Mouse (Mus musculus) hindbrain, embryonic 14.5 days (tissue): ENCODE measurements around the gene Adgrl3. TPM values are rescaled to one million over a fixed set of nuclear protein-coding genes. Genes with fewer than 3 reads are reported as not detected.

Source experiments
- ATAC-seq: fragments of 200-750 bp; cut with Nextera tagmentation; 2 replicates; pipeline ENCODE4 v1.8.0; 2017; ENCODE audit warnings: moderate number of reproducible peaks, mild to moderate bottlenecking, moderate TSS enrichment, moderate library complexity; ENCODE audit not compliant: low FRiP score
- DNase-seq: peaks from one replicate; pipeline ENCODE4 v3.0.0-alpha.2; 2015; ENCODE audit warnings: low spot score
- H3K27ac ChIP-seq: fragments of 300-500 bp; sonication (generic); 2 replicates; pipeline ENCODE4 v1.5.1; 2014; ENCODE audit warnings: mild to moderate bottlenecking, moderate library complexity
- H3K27me3 ChIP-seq: fragments of 300-500 bp; sonication (generic); 2 replicates; pipeline ENCODE4 v1.6.1; 2014; ENCODE audit warnings: mild to moderate bottlenecking, low read length, mixed read lengths; ENCODE audit not compliant: control insufficient read depth, insufficient read depth
- H3K36me3 ChIP-seq: fragments of 300-500 bp; sonication (generic); replicated peaks from 2 replicates; pipeline ENCODE4 v1.6.1; 2014; ENCODE audit not compliant: control insufficient read depth, insufficient read depth
- H3K4me1 ChIP-seq: fragments of 300-500 bp; sonication (generic); replicated peaks from 2 replicates; pipeline ENCODE4 v1.6.1; 2014; ENCODE audit warnings: antibody characterized with exemption, low read length, mixed read lengths; ENCODE audit not compliant: control insufficient read depth, insufficient read depth
- H3K4me2 ChIP-seq: fragments of 300-500 bp; sonication (generic); replicated peaks from 2 replicates; pipeline ENCODE4 v1.6.1; 2014; ENCODE audit warnings: mild to moderate bottlenecking, moderate library complexity
- H3K4me3 ChIP-seq: fragments of 300-500 bp; sonication (generic); replicated peaks from 2 replicates; pipeline ENCODE4 v1.5.1; 2014; ENCODE audit warnings: mild to moderate bottlenecking, low read length
- H3K9ac ChIP-seq: fragments of 300-500 bp; sonication (generic); 2 replicates; pipeline ENCODE4 v1.6.1; 2014
- H3K9me3 ChIP-seq: fragments of 300-500 bp; sonication (generic); 2 replicates; pipeline ENCODE4 v1.6.1; 2016; ENCODE audit warnings: low read length; ENCODE audit not compliant: control insufficient read depth
- WGBS: fragments of 180-500 bp; shearing (Covaris S2); extraction: QIAGEN DNeasy Blood & Tissue Kit; methylation state at CpG from one replicate; pipeline ENCODE4 v1.1.7; 2014; 5-methylcytosine and 5-hydroxymethylcytosine counted together
- polyA plus RNA-seq: library from polyadenylated mRNA; unstranded; fragments of >200 nt; fragmentation: Nextera tagmentation; extraction: Ambion mirVana; gene quantifications from 2 replicates; pipeline ENCODE4 v1.2.1, GENCODE M21; 2014

The Adgrl3 gene
- polyA plus RNA-seq, 1 experiment from 2014 or later = 77.7 TPM

DNA sequence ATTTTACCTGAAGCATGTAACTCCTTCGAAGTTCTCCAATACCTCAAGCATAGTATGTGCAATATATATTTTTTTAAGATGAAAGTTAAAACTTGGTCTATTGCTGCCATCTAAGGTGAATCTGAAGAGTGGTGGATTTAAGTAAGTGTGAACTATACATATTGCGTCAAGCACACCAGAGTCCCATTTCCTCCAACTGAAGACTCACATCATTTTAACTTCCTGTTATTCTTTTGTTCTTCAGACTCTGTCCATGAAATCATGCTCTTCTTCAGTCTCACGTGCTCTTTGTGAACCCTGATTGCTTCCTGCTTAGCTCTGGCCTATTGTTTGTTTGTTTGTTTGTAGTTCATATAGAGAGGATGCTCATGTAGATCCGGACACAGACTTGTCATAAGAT lies 307.0 kb downstream of the Adgrl3 start:
- 85% methylated on average over 4 of the region's 4 CpGs for WGBS
- no peak overlapping the region for H3K4me2 ChIP-seq
- no peak overlapping the region for H3K27ac ChIP-seq

DNA sequence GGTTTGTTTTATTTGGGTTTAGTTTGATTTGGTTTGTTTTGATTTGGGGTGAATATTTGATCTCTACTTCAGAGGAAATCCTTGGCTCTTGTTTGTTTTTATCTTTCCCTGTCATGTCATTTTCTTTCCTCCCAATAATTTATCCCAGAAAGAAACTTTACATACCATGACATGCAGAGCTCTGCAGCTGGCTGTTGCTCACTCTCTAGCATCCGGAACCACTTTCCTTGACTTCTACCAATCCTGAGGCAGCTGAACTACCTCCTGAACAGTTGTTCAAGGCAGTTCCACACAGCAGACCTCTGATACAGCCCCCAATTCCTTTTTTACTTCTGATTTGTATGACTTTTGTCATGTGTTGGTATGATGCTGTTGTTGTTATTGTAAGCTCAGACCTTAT lies 307.5 kb downstream of the Adgrl3 start:
- Histone ChIP-seq H3K27ac (no peak overlapping the region), H3K4me2 (no peak overlapping the region), H3K4me1 (0 out of 2 replicates have a peak, but pooled peaks cover 3% of the 10 kb centered on the region), H3K4me3 (no peak overlapping the region), H3K36me3 (no peaks in the 10 kb centered on the region), H3K9me3 (no peaks in the 10 kb centered on the region), H3K27me3 (no peaks in the 10 kb centered on the region), H3K9ac (no peak overlapping the region)
- DNase-seq = no peak
- no peak for ATAC-seq
- 89% methylated on average over 1 of the region's 1 CpGs for WGBS

More for the DNA sequence above, 307.0 kb downstream of the Adgrl3 start:
- 0 out of 2 replicates have a peak, but pooled peaks cover 3% of the 10 kb centered on the region for H3K4me1 ChIP-seq
- H3K9me3 ChIP-seq = no peaks in the 10 kb centered on the region
- DNase-seq (no peak), ATAC-seq (no peak)
- no peaks in the 10 kb centered on the region for H3K36me3 ChIP-seq
- H3K27me3 ChIP-seq = no peaks in the 10 kb centered on the region
- no peak overlapping the region for H3K4me3 ChIP-seq
- no peak overlapping the region for H3K9ac ChIP-seq

DNA sequence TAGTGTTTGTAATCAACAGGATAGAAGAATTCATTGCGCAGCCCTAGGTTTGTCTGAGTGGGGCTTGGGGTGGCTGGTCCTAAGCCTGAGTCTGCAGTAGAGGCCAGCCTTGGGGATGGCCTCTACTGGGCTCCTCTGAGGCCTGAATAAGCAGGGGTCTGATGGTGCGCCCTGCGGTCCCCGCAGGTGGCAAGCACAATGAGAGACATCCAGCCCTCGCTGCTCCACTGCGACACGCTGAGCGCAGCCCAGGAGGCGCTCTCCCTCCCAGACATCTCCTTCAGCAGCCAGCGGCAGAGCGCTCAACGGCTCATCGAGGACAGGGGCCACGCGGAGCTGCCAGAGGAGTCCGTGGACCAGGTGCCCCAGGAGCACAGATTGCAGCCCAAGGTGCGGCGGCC lies 309.6 kb downstream of the Adgrl3 start:
- Histone ChIP-seq H3K27ac (no peak overlapping the region), H3K4me2 (peak overlapping the region; percentile 28; the same call in 1 of the 2 replicates), H3K36me3 (no peaks in the 10 kb centered on the region), H3K9me3 (no peaks in the 10 kb centered on the region), H3K4me3 (no peak overlapping the region), H3K27me3 (no peaks in the 10 kb centered on the region), H3K4me1 (0 out of 2 replicates have a peak, but pooled peaks cover 3% of the 10 kb centered on the region), H3K9ac (no peak overlapping the region)
- DNase-seq (no peak), ATAC-seq (no peak)
- WGBS = 18% methylated on average over 18 of the region's 18 CpGs

DNA sequence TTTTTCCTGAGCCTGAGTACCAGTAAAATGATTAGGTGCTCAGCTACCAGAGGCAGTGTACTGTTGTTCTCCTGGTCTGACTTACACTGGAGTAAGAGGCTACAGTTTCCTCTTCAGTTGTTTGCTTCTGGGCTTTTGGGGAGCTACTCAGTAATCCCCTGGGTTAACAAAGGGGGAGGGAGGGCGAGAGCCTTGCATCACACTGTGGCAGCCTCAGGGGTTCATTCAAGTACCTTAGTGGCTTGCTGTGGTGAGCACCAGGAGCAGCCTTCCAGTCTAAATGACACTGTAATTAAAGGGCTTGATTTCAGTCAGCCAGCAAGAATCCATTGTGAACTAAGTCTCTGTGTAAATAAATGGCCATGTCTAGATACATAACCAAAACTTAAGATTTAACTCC lies 324.4 kb downstream of the Adgrl3 start:
- H3K4me2 ChIP-seq = no peak overlapping the region
- H3K9ac ChIP-seq = no peak overlapping the region
- no peaks in the 10 kb centered on the region for H3K9me3 ChIP-seq
- no peaks in the 10 kb centered on the region for H3K36me3 ChIP-seq
- no peaks in the 10 kb centered on the region for H3K27me3 ChIP-seq
- WGBS = 33% methylated on average over 1 of the region's 1 CpGs
- DNase-seq = no peak
- H3K4me1 ChIP-seq = peaks cover 4% of the 10 kb centered on the region; the same call in 1 of the 2 replicates
- H3K4me3 ChIP-seq = no peak overlapping the region
- no peak for ATAC-seq
- H3K27ac ChIP-seq = no peak overlapping the region

DNA sequence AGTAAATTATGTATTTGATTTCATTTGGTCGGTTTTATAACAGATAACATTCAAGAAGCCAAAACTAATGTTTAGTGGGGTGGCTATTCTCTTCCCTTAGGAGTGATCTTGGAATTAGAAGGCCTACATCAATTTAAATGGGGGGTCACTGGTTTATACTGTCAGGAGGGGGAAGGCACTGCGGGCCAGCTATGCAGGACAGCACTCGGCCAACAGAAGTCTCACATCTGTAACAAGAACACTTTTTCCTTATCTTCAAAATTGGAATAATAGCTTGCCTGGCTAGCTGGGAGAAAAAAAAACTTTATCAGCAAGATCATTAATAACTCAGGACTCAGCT lies 325.1 kb downstream of the Adgrl3 start:
- ATAC-seq = no peak
- no peaks in the 10 kb centered on the region for H3K36me3 ChIP-seq
- H3K27me3 ChIP-seq = no peaks in the 10 kb centered on the region
- H3K4me3 ChIP-seq = no peak overlapping the region
- H3K4me1 ChIP-seq = peaks cover 4% of the 10 kb centered on the region; the same call in 1 of the 2 replicates
- H3K9me3 ChIP-seq = no peaks in the 10 kb centered on the region
- DNase-seq = no peak
- peak overlapping the region; percentile 2; the same call in 1 of the 2 replicates for H3K27ac ChIP-seq
- no peak overlapping the region for H3K4me2 ChIP-seq
- WGBS = 48% methylated on average over 3 of the region's 3 CpGs
- no peak overlapping the region for H3K9ac ChIP-seq

DNA sequence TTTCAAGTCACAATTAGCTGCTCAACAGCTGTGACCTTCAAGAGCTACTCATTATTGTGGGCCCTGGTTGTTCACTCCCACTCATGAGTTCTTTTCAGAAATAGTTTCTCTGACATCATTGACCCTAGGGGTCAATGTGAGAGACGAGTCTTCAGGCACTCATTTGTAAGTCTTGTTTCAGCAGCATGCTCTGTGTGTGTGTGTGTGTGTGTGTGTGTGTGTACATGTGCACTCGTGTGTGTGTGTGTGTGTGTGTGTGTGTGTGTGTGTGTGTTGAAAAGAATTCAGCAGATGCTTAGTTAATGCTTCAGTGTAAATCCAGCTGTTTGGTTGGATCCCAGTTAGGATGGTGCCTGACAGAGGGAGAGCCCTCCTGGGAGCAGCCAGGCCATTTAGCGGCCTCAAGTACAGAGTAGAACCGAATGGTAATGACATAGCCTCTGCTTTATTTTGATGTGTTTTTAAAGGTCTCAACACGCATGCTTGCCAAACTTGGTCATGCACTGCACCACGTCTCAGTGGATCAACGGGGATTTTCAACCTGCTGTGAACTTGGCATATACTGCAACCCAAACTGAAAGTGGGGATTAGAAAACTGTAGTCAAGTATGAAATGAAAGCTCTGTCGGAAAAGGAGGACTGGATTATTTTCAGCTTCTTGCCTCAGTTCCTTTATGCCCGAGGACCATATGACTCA lies 325.6 kb downstream of the Adgrl3 start:
- H3K9me3 ChIP-seq = no peaks in the 10 kb centered on the region
- H3K4me3 ChIP-seq = no peak overlapping the region
- H3K27me3 ChIP-seq = no peaks in the 10 kb centered on the region
- H3K27ac ChIP-seq = peak overlapping the region; percentile 2; the same call in 1 of the 2 replicates
- 44% methylated on average over 9 of the region's 9 CpGs for WGBS
- H3K4me2 ChIP-seq = no peak overlapping the region
- no peak for DNase-seq
- peaks cover 4% of the 10 kb centered on the region; the same call in 1 of the 2 replicates for H3K4me1 ChIP-seq
- no peak overlapping the region for H3K9ac ChIP-seq
- ATAC-seq = peak; percentile 51; the same call in 1 of the 2 replicates
- H3K36me3 ChIP-seq = no peaks in the 10 kb centered on the region

DNA sequence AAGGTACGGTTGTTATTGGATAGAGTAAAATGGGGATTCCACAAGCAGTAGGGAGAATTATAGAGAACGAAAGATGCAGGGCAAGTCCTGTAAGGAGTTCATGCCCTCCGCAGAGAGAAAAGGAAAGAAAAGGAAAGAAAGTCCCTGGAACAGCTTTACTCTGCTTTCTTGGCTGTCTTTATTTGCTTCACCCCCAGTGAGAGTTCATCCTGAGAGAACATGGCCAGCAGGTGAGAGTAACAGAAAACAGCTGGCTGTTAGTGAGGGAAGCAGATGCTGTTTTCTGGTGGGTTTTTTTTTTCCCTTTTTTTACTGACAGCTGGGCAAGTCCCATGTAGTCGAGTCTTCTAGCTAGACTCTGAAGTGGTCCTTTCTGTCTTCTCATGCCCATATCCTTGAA lies 327.6 kb downstream of the Adgrl3 start:
- no peak overlapping the region for H3K27ac ChIP-seq
- ATAC-seq = no peak
- 48% methylated on average over 4 of the region's 4 CpGs for WGBS

DNA sequence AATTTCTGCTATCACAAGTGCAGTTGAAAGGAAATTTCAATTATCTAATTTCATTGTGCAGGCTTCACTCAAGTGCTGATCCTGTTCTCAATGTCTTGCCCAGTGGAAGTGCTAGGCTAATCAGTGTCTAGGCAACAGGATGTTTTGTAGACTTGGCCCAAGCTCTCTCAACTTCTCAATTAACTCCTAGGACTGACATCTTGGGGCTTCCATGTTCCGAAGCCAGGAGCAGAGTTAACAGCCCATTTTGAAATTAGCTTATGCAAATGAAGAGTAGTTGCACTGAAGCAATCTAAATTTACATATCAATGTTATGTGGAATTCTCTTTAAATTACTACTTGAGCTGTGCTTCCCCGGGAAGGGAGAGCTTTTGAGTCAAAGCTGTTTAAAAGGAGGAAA lies 339.6 kb downstream of the Adgrl3 start:
- peak overlapping the region; percentile 47; the same call in 1 of the 2 replicates for H3K27ac ChIP-seq
- WGBS = 10% methylated on average over 2 of the region's 2 CpGs
- DNase-seq (peak; percentile 46), ATAC-seq (peak; percentile 83)
- H3K27me3 ChIP-seq = no peaks in the 10 kb centered on the region
- H3K9me3 ChIP-seq = no peaks in the 10 kb centered on the region
- H3K4me3 ChIP-seq = no peak overlapping the region
- H3K9ac ChIP-seq = no peak overlapping the region
- no peak overlapping the region for H3K4me2 ChIP-seq
- no peaks in the 10 kb centered on the region for H3K36me3 ChIP-seq
- no peaks in the 10 kb centered on the region for H3K4me1 ChIP-seq

More for the DNA sequence above, 327.6 kb downstream of the Adgrl3 start:
- DNase-seq = no peak
- Histone ChIP-seq H3K27me3 (no peaks in the 10 kb centered on the region), H3K36me3 (no peaks in the 10 kb centered on the region), H3K4me1 (peaks cover 4% of the 10 kb centered on the region; the same call in 1 of the 2 replicates), H3K9ac (no peak overlapping the region), H3K4me3 (no peak overlapping the region), H3K9me3 (no peaks in the 10 kb centered on the region), H3K4me2 (no peak overlapping the region)

DNA sequence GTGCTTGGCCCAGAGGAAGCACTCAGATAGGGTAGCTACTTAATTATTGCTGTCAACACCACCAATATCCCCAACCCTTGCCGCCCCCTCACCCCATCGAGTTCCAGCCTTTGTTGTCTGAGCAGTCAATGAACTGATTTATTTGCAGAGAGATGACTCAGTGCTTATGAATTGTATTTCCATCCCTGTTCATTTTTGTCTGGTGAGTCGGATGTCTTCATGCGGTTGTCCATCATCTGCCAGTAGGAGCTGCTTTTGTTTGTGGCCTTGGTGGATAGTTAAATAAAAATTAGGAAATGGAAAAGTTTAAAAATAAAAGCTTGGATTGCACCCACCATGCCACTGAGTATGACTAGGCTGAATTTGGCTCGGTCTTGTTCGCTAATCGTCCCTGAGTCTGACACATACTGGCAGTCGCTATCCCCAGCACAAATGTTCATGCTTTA lies 344.3 kb downstream of the Adgrl3 start:
- Histone ChIP-seq H3K36me3 (no peaks in the 10 kb centered on the region), H3K4me2 (no peak overlapping the region), H3K4me1 (no peaks in the 10 kb centered on the region), H3K4me3 (no peak overlapping the region), H3K27me3 (no peaks in the 10 kb centered on the region), H3K9me3 (no peaks in the 10 kb centered on the region), H3K27ac (no peak overlapping the region), H3K9ac (no peak overlapping the region)
- no peak for DNase-seq
- WGBS = 70% methylated on average over 8 of the region's 8 CpGs
- ATAC-seq = no peak
